Mouse (Mus musculus): Measurements from ENCODE around the gene B3gnt9. TPM values are rescaled to one million over a fixed set of nuclear protein-coding genes. Genes with fewer than 3 reads are reported as not detected.

The B3gnt9 gene
- total RNA-seq, 4 experiments from 2014 or later: 1.1 to 1.7 (median 1.4) TPM

GRCm38 (mm10) chr8:105217926-105218522 is 36.9 kb downstream of the B3gnt9 start:
- no peak for DNase-seq (ENCODE audit: low spot score in 2 of 2)

GRCm38 (mm10) chr8:105214104-105214503 is 40.8 kb downstream of the B3gnt9 start:
- DNase-seq (ENCODE audit: low spot score in 2 of 2): no peak

- DNase-seq (ENCODE audit: low spot score in 2 of 2): no peak
These were observed 45.5 kb downstream of the B3gnt9 start for GRCm38 (mm10) chr8:105209153-105210110.

GRCm38 (mm10) chr8:105207675-105208273 is 47.2 kb downstream of the B3gnt9 start:
- DNase-seq (ENCODE audit: low spot score in 2 of 2): no peak

- no peak for DNase-seq (ENCODE audit: low spot score in 2 of 2)
These were observed 48.1 kb downstream of the B3gnt9 start for GRCm38 (mm10) chr8:105206766-105207275.

GRCm38 (mm10) chr8:105205748-105206147 is 49.2 kb downstream of the B3gnt9 start:
- no peak for DNase-seq (ENCODE audit: low spot score in 2 of 2)

Other genes starting within 250 kb of the B3gnt9 start
- gene Ces3a, start 206.6 kb downstream of the B3gnt9 start, total RNA-seq (2022): not detected
- not detected for gene Ces3b, start 171.4 kb downstream of the B3gnt9 start, total RNA-seq (2022)
- gene Ces4a, start 123.4 kb downstream of the B3gnt9 start, total RNA-seq (2022): not detected
- gene Cbfb, start 84.5 kb downstream of the B3gnt9 start, total RNA-seq (2022): 10 to 100 TPM; 87.8 to 96.8 (median 94.6) TPM
- gene D230025D16Rik, start 30.0 kb downstream of the B3gnt9 start, total RNA-seq (2022): 10 to 100 TPM; 24.7 to 38.2 (median 32.9) TPM
- gene Tradd, start 9.5 kb upstream of the B3gnt9 start, total RNA-seq (2022): 1 to 10 TPM; 2.3 to 4.2 (median 3.1) TPM
- 1 to 10 TPM in 2 of 4 experiments, under 1 TPM in 2; 0.36 to 1.3 (median 0.94) TPM for gene Fbxl8, start 9.5 kb upstream of the B3gnt9 start, total RNA-seq (2022)
- gene Hsf4, start 14.6 kb upstream of the B3gnt9 start, total RNA-seq (2022): 10 to 100 TPM in 2 of 4 experiments, 1 to 10 TPM in 2; 8.8 to 12.6 (median 10.9) TPM
- gene Nol3, start 21.0 kb upstream of the B3gnt9 start, total RNA-seq (2022): 10 to 100 TPM; 30.0 to 40.5 (median 34.4) TPM
- gene 4931428F04Rik, start 34.7 kb upstream of the B3gnt9 start, total RNA-seq (2022): under 1 TPM; 0.27 to 0.65 (median 0.42) TPM
- gene Exoc3l, start 40.9 kb upstream of the B3gnt9 start, total RNA-seq (2022): 1 to 10 TPM in 2 of 4 experiments, under 1 TPM in 2; 0.94 to 2.5 (median 1.4) TPM
- 10 to 100 TPM; 28.1 to 37.8 (median 33.7) TPM for gene E2f4, start 42.5 kb upstream of the B3gnt9 start, total RNA-seq (2022)
- gene Elmo3, start 50.4 kb upstream of the B3gnt9 start, total RNA-seq (2022): 1 to 10 TPM in 3 of 4 experiments, under 1 TPM in 1; 0.99 to 2.7 (median 1.4) TPM
- gene Lrrc29, start 71.1 kb upstream of the B3gnt9 start, total RNA-seq (2022): 1 to 10 TPM in 3 of 4 experiments, under 1 TPM in 1; 0.82 to 1.3 (median 1.0) TPM
- 10 to 100 TPM; 20.9 to 24.2 (median 22.9) TPM for gene Tmem208, start 71.2 kb upstream of the B3gnt9 start, total RNA-seq (2022)
- 10 to 100 TPM; 21.1 to 28.8 (median 23.9) TPM for gene Fhod1, start 92.8 kb upstream of the B3gnt9 start, total RNA-seq (2022)
- gene Slc9a5, start 93.7 kb upstream of the B3gnt9 start, total RNA-seq (2022): under 1 TPM; 0.38 to 0.65 (median 0.52) TPM
- gene Plekhg4, start 118.1 kb upstream of the B3gnt9 start, total RNA-seq (2022): under 1 TPM in 1 of 4 experiments, not detected in 3; 0.12 TPM
- under 1 TPM in 2 of 4 experiments, not detected in 2; 0.08 to 0.49 TPM for gene Kctd19, start 158.3 kb upstream of the B3gnt9 start, total RNA-seq (2022)
- gene Lrrc36, start 158.4 kb upstream of the B3gnt9 start, total RNA-seq (2022): under 1 TPM in 2 of 4 experiments, not detected in 2; 0.70 TPM
- gene Tppp3, start 216.4 kb upstream of the B3gnt9 start, total RNA-seq (2022): 10 to 100 TPM; 22.7 to 38.8 (median 34.2) TPM
- gene Zdhhc1, start 241.7 kb upstream of the B3gnt9 start, total RNA-seq (2022): 10 to 100 TPM; 10.3 to 11.7 (median 11.4) TPM